Mouse (Mus musculus) testis, postnatal 14 days (tissue): Measurements from ENCODE around the gene Nop2.

Source experiments
- DNase-seq: peaks from one replicate; pipeline ENCODE4 v3.0.0; 2021; ENCODE audit warnings: low spot score

Nop2 gene

DNA sequence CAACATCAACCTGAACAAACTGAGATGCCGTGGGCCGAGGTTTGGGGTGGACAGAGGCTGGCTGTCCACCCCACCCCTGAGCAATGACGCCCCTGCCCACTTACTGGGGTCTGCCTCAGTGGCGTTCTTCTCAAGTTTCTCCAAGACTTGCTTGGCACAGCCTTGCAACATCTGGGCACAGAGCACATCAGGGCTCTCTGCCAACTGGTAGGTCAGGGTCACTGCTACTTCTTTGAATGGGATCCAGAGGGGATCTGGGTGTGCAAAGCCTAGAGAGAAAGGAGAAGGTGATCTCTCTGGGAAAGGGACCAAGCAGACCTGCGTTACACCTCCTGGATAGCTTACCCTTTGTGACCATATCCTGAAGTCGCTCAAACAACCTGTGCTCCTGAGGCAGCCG, 41.5 kb downstream of the Nop2 start:
- DNase-seq = no peak

DNA sequence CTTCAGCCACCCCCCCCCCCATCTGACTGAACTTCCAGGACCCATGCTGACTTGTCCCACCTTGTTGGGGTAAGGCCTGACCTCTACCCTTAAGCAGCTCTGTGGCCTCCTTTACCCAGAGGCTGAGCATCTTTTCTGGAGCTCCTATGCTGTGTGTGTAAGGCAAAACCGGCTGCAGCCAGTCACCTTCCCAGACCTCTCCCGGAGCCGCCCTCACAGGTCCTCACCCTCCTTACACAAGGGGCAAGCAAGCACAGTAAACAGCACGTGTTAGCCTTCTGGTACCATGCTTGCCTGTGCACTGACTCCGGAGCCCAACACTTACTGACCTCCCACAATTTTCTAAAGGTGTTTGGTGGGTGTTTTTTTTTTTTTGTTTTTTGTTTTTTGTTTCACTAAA, 43.8 kb downstream of the Nop2 start:
- DNase-seq = no peak

DNA sequence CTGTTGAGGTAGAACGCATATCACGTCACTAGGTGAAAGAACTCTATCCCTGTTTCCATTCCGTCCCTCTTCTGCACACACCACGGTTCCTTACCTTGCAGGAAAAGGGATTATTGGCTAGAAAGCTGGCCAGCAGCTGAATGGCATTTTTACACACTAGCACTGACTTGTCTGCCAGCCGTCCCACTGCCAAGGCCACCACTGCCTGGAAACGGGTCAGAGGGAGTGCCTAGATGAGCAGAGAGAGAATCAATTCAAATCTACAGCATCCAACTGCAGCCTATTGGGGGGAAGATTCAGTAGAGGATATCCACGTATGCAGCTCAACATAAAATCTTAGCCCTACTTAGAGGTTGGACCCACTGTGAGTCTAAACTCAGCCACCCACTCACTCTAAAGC, 47.9 kb downstream of the Nop2 start:
- DNase-seq = no peak

DNA sequence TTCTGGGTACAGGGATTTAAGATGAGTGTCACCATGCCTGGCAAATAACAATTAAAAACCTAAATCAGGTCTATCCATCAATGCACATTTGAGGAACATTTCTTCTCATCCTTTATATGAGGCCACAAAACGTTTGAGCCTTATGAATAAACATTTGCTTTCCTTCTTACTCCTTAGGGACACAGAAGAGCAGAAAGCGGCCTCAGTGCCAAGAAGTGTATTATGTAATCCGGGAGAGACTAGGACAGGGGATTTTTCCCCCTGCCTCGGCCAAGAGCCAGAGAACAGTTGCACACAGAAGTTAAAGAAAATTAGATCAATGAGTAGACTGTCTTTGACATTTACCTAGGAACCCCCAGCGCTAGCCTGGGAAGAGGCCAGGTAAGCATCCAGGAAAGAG, 50.4 kb downstream of the Nop2 start:
- no peak for DNase-seq

DNA sequence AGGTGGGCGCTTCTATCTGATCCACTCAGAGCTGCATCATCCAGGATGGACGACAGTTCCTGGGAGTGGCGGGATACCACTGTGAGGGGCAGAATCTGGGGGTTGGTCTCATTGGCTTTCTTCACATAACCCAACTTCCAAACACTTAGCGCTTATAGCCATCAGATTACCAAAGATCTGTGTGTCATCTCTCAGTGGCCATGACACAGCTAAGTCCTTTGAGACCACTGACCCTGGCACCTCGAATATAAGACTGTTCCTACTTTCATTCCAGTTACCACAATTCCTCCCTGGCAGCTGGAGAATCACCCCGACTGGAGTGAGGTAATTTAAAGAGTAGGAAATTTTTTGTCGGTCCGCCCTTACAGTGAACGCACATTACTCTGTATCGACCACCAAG, 54.5 kb downstream of the Nop2 start:
- no peak for DNase-seq

DNA sequence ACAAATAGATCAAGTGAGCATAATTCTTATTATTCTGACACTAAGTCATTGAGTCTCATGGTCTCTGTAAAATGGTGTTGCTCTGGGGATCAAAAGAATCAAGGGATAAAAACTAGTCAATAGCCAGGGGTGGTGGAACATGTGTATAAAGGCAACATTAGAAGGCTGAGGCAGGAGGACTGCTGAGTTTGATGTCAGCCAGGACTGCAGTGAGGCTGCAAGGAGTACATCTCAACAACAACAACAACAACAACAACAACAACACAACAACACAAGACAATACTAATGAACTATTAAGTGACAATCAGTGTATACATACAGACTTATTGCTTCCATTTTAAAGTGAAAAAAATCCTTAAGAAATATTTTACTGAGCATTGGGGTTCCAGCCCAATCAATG, 59.1 kb downstream of the Nop2 start:
- no peak for DNase-seq

DNA sequence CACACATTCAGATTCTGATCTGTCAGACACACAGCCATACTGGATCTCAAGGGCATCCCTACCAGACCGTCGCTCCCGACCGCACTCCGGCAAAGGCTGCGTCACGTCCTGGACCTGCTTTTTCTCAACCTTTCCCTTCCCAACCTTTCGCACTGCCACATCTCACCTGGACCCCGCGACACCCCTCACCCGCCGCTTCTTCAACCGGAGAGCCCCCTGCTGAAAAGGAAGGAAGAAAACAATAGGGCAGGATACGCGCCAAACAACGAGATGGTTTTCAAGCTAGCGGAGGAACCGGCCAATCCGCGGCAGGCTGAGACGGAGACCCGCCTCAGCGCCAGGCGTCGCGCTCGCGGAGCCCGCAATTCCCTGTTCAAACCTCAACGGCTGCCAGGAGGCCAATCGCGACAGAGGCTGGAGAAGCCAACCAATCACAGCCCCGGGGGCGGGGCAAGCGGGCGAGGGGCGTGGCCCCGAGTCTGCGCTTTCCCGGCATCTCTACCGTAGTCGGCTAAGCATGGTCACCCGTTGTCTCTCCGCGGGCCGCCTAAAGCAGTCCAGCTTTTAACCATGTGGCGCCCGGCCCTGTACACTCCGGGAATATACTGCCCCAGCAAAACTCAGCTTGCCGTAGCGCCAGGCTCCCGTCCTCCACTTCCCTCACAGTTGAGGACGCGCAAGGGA, 59.8 kb downstream of the Nop2 start, which contains the start of the genes Ncapd2 and Mrpl51:
Ncapd2 (minus strand) TSS at position 370 of the 684 bp plus-strand sequence.
Mrpl51 (plus strand) TSS at position 470 of the 684 bp plus-strand sequence.
- DNase-seq = peak; percentile 98

DNA sequence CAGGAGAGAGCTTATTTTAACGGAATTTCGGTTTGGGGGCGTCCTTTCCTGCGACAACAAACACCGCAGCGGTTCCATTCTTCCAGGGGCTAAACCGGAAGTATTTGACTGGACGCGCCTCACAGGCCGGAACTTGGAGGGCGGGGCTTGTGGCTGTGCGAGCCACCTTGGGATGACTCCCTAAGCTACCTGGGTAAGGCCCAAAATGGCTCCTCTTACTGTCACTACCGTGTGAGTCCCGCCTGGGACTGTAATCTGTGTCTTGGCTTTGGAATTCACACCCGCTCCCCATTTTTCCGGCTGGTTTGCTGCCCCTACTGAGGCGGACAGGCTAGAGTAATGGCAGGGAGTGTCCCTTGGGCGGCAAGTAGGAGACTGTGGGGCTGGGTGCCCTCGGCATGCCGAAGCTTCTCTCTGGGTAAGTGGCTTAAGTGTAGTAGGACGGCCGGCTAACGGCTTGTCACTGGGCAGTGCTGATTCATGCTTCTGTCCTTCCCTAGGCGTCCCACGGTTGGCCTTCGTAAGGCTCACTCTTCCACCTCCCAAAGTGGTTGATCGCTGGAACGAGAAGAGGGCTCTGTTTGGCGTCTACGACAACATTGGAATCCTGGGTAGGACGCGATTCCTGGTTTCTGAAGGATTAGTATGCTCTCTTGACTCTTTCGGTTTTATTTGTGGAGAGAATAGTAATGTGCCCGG, 60.5 kb downstream of the Nop2 start:
- peak; percentile 96 for DNase-seq

DNA sequence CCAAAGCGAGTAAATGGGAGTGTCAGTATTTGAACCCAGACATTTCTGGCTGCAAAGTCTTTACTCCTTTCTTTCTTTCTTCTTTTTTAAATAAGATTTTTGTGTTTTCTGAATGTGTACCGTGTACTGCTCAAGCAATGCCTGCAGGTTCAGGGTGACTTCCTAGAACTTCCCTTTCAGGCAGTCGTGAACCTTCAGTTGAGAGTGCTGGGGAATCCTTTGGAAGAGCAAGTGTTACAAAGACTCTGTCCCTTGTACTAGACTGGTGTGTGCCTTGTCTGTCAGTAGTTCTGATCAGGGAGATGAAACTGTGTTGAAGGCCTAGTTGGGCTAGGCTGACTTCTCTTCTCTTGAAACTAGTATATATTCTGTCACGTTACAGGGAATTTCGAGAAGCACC, 61.1 kb downstream of the Nop2 start:
- DNase-seq = no peak

DNA sequence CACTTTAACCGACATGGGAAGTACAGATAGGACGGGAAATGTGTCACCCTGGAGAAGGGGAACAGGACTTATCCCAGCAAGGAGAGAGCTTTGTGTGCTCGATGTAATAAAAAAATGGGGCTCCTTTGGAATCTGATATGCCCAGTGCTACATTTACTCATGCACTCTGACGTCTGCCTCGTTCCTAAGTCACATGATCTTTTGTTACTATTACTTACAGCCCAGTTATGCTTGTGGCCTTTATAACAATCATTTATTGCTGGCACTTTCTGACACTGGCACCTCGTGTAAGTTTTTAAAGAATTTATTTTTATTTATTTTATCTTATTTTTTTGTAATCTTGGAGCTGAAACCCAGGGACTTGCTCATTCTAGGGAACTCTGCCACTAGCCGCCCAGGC, 61.7 kb downstream of the Nop2 start:
- no peak for DNase-seq
